Mouse (Mus musculus): ENCODE measurements around the gene Ak7.

The Ak7 gene

DNA sequence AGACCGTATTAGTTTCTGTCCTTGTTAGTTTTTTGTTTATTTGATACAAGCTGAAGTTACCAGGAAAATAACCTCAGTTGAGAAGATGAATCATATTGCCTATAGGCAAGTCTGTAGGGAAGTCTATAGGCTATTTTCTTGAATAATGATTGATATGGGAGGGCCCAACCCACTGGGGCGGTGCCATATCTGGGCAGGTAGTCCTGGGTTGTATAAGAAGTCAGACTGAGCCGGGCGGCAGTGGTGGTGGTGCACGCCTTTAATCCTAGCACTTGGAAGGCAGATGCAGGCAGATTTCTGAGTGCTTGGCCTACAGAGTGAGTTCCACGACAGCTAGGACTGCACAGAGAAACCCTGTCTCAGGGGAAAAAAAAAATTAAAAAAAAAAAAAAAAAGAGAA, 84.1 kb downstream of the Ak7 start:
- DNase-seq = no peak

GRCm38 (mm10) chr12:105794896-105795295, 89.1 kb downstream of the Ak7 start:
- no peak for DNase-seq

DNA sequence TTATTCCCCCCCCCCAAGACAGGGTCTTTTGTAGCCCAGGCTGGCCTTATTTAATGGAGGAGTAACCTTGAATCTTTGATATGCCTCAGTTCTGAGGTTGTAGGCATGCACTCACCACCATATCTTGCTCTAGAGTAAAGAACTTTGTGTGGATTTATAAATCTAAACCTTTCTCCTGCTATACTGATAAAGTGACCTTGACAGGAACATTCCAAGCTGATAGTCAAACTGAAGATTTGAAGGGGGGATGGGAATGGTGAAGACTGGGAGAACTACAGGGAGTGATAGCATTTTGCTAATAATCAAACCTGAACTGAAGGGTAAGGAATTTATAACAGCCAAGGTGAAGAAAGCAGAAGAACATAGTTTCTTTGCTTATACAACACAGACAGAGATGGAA, 92.2 kb downstream of the Ak7 start:
- no peak for DNase-seq

GRCm38 (mm10) chr12:105805790-105806189, 100.0 kb downstream of the Ak7 start:
- no peak for DNase-seq

DNA sequence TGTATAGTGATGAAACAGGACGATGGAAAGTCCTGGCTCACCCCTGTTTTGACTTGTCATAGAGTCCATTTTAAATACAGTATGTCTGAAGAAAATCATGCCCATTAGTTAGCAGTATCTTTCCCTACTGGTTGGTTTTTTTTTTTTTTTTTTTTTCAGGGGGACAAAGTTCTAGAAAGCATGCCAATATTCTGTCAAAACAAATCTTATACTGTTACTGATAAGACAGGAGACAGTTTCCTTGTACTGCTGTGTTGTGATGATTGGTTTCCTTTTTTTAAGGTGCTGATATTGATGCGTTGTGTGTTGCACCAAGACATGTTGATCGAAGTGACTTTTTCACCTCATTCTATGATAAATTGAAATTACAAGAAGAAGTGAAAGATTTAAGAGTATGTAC, 100.4 kb downstream of the Ak7 start:
- no peak for DNase-seq

DNA sequence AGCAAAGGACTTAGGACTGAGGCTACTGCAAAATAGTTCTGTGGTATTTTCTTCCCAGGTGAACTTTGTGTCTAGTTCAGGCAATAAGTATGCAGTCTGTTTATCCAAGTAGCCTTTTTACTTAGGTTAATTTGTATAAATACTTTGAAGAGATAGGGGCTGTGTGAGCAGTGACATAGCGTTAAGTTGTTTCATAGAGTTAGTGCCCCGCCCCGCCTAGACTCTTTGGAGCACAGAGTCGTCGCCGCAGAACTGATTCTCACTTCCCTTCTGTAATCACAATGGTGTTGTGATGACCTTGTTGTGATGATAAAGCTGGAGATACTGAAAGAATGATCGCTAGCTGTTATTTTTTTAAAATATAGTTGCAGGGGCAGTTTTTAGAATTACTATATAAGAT, 101.6 kb downstream of the Ak7 start:
- DNase-seq = peak; percentile 41 to 53

DNA sequence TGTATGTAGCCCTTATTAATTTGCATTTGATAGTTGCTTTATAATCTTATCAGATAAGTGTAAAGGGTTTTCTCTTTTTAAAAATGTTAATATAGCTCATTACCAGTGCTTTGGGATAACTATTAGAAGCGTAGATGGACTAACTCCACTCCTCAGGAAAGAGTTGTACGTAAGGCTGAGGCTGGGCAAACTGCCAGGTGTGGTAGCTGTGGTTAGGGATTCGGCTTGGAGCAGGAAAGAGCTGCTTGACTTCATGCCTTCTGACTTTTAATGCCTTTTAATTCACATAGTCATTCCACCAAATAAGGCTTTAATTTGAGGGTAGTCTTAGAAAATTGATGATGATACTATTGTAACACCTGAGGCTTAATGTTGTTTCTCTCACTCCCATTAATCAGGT, 103.2 kb downstream of the Ak7 start:
- DNase-seq = no peak

DNA sequence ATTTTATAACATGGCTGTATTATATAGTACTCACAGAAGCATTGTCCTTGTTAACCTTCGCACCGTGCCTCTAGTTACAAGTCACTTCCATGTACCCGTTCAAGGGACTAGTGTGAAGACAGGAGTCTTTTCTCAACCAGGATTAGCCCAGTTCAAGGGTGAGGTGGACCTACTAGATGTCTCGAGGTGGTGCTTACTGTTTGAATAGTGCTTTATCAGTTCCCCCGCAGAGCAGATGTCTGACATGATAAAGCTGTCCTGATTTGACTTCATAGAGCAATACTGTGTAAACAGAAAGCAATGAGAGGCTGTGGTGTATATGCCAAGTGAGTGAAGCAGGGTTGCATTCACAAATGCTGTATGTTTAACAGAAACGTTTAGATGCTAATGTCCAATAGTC, 104.8 kb downstream of the Ak7 start:
- DNase-seq = no peak

- DNase-seq = no peak
Measured at GRCm38 (mm10) chr12:105813957-105814356, 108.2 kb downstream of the Ak7 start.

- DNase-seq = no peak
Measured at GRCm38 (mm10) chr12:105823472-105823871, 117.7 kb downstream of the Ak7 start.

DNA sequence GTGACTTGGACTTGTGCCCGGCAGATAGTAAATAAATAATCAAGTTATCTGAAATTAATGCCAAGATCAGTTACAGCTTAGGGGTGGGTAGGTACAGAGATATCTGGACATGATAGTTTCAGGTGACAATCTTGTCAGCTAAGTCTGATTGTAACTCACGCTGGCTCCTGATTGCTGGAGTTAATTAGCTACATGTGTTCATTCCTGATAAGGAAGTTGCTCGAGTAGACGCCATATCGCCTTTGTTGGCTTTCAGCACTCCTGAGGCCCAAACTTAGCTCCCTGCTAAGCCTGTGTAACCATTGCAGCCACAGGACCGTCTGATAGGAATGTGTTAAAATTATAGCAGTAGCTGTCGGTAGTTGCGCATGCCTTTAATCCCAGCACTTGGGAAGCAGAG, 119.0 kb downstream of the Ak7 start:
- DNase-seq = no peak

DNA sequence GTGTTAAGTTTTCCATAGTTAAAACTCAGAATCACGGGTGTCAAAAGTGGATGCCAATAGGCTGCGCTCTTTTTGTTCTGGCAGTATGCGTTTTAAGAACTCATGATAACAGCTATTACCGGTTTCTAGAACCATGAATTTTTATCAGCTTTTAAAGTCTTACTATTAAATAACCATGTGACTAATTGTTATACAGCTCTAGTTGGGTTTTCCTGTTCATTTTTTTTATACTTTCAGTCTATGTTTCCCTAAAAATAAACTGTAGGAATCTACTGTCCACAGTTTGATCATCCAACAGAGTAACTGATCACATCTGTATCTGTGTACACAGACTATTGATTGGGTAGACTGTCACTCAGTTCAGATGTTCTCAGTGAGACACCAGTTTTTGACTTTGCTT, 119.5 kb downstream of the Ak7 start:
- DNase-seq = no peak
